Mouse (Mus musculus) testis, adult 2 months (tissue): ENCODE measurements around the gene Smg6.

Experiments
- CTCF ChIP-seq: fragments of 200-500 bp; IDR thresholded peaks from 2 replicates; pipeline ENCODE4 v1.5.1; 2012; ENCODE audit warnings: low read depth, mild to moderate bottlenecking, inconsistent platforms, low read length, moderate library complexity; ENCODE audit not compliant: control insufficient read depth, insufficient read depth, insufficient replicate concordance
- POLR2A ChIP-seq: fragments of 200-500 bp; IDR thresholded peaks from 2 replicates; pipeline ENCODE4 v1.6.1; 2012; ENCODE audit warnings: low read depth, mild to moderate bottlenecking, inconsistent platforms, low read length, moderate library complexity; ENCODE audit not compliant: control insufficient read depth

DNA sequence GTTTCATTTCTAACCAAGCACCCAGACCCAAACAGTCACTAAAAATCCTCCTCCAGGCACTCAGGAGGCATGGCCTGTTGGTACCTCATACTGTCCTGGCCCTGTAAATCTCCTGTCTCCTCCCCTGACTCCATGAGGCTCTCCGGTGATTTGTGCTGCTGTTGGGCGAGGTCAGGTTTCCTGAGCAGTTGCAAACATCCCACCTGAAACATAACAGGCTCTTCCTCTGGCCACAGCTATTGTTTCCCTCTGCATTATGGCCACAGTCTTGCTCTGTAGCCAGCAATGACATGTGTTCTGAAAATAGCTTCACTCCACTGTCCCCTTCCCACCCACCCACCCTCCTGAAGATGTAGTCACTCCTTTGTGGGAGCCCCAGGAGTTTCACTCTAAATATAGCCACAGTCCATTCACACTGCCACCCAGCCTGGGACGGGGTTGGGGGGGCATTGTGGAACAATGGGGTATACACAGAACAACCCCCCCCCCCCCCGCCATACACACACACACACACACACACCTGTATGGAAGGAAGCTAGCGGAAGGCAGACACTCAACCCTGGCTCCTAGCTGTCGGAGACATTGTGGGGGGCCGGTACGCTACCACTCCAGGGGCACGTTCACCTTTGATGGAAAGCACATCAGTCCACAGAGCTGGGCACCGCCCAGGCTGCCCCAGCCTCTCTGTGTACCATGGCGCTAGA lies 222.9 kb downstream of the Smg6 start:
- TF ChIP-seq CTCF (no peak), POLR2A (no peak)
